Mouse (Mus musculus): Measurements from ENCODE around the gene Cuzd1. TPM values are rescaled to one million over a fixed set of nuclear protein-coding genes. Genes with fewer than 3 reads are reported as not detected.
A peak's percentile ranks its signal among the peaks of the same experiment; 100 is the strongest.

The Cuzd1 gene
- polyA plus RNA-seq, 1 experiment from 2014 or later = 0.05 TPM

DNA sequence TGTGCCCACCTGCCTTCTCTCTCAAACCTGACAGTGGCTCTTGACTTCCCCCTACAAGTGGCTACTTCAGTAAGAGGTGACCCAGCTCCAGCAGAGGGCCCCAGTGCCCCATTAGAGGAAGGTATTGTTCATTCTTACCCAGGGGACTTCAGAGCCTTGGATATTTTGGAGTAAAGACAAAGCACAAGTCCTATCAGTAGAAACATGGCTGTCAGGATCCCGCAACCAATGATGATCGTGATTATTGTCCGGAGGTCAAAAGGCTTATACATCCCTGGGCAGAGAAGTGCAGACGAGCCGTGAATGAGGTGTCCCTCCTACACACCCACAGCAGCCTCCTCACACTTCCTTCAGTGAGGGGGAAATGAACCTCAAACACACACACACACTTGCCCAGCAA is 5.0 kb upstream of the Cuzd1 start:
- TF ChIP-seq CTCF (IDR thresholded peaks at IDR 0.05; ENCODE audit: low read depth) = peak; percentile 19; the same call in 1 of the 2 replicates
- Histone ChIP-seq H3K9ac (ENCODE audit: low read depth, low read length) (no peak overlapping the region), H3K9me3 (ENCODE audit: control insufficient read depth) (no peaks in the 10 kb centered on the region), H3K36me3 (ENCODE audit: control insufficient read depth, insufficient read depth) (no peaks in the 10 kb centered on the region), H3K4me3 (ENCODE audit: low read depth, low read length) (no peak overlapping the region), H3K27ac (ENCODE audit: low read depth, low read length) (no peak overlapping the region), H3K4me2 (replicated peaks; ENCODE audit: low read depth) (no peak overlapping the region), H3K27me3 (replicated peaks; ENCODE audit: control insufficient read depth, insufficient read depth, low read length) (no peaks in the 10 kb centered on the region), H3K4me1 (replicated peaks; ENCODE audit: control insufficient read depth, insufficient read depth, low read length) (no peaks in the 10 kb centered on the region)
- WGBS = 79% methylated on average over 5 of the region's 5 CpGs
- ATAC-seq = no peak

DNA sequence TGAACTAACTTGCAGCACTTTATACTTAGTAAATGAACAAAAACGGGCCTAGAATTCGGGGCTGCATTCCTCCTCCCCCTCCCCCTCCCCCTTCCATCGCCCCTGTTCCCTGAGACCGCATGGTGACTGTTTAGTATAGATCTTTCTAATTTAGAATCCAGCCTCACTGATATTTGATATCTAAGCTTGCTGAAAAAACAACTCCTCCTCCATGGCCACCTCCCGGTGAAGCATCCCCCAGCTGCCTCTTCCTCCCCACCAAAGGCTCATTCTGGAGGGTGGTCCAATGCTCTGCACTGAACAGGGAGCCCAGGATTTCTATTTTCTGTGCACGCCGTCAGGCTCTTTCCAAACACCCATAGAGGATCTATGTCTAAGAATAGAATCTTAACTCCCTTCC is 3.8 kb downstream of the Cuzd1 start:
- Histone ChIP-seq H3K4me3 (ENCODE audit: low read depth, low read length) (no peak overlapping the region), H3K27me3 (replicated peaks; ENCODE audit: control insufficient read depth, insufficient read depth, low read length) (no peaks in the 10 kb centered on the region), H3K27ac (ENCODE audit: low read depth, low read length) (no peak overlapping the region), H3K4me1 (replicated peaks; ENCODE audit: control insufficient read depth, insufficient read depth, low read length) (no peaks in the 10 kb centered on the region), H3K9ac (ENCODE audit: low read depth, low read length) (no peak overlapping the region), H3K36me3 (ENCODE audit: control insufficient read depth, insufficient read depth) (no peaks in the 10 kb centered on the region), H3K9me3 (ENCODE audit: control insufficient read depth) (no peaks in the 10 kb centered on the region), H3K4me2 (replicated peaks; ENCODE audit: low read depth) (no peak overlapping the region)
- ATAC-seq = no peak
- 78% methylated on average over 6 of the region's 7 CpGs for WGBS
- no peak for TF ChIP-seq CTCF (IDR thresholded peaks at IDR 0.05; ENCODE audit: low read depth)

DNA sequence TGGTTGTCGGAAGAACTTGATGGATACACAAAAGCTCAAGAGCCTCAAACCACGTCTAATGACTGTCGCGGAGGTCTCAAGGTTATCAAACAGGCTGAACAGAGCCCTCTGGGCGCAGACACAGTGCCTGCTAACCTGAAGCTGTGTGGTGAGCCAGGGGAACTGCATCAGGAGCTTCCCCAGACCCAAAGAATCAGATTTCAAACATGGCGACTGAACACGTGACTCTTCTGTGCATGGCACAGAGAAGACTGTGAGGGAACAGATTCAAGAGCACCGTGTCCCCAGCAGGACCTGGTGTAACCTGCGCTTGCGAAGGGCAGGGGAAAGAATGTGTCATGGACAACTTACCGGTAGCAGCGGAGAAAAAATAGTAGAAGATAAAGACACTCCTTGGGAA is 4.5 kb downstream of the Cuzd1 start:
- WGBS = 64% methylated on average over 12 of the region's 12 CpGs
- H3K36me3 ChIP-seq (ENCODE audit: control insufficient read depth, insufficient read depth) = no peaks in the 10 kb centered on the region
- no peak for TF ChIP-seq CTCF (IDR thresholded peaks at IDR 0.05; ENCODE audit: low read depth)
- no peaks in the 10 kb centered on the region for H3K27me3 ChIP-seq (replicated peaks; ENCODE audit: control insufficient read depth, insufficient read depth, low read length)
- H3K4me3 ChIP-seq (ENCODE audit: low read depth, low read length) = no peak overlapping the region
- H3K9ac ChIP-seq (ENCODE audit: low read depth, low read length) = no peak overlapping the region
- no peak overlapping the region for H3K27ac ChIP-seq (ENCODE audit: low read depth, low read length)
- H3K4me1 ChIP-seq (replicated peaks; ENCODE audit: control insufficient read depth, insufficient read depth, low read length) = no peaks in the 10 kb centered on the region
- no peak overlapping the region for H3K4me2 ChIP-seq (replicated peaks; ENCODE audit: low read depth)
- ATAC-seq = no peak
- no peaks in the 10 kb centered on the region for H3K9me3 ChIP-seq (ENCODE audit: control insufficient read depth)

DNA sequence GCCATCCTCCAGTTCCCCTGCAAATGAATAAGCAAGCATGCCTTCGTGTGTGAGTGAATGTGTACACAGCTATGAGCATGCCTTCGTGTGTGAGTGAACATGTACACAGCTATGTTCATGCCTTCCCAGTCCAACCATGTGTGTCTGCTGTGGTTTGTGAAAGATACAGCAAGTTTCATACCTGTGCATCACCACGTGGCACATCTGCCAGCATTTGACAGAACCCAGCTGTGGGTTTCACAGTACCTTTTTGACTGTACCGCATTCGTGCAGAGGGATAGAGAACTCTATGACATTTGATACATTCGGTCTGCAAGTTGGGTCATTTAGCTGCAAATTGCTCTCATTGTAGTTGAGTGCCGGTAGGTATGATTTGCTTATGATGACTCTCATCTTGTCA is 7.6 kb downstream of the Cuzd1 start:
- H3K36me3 ChIP-seq (ENCODE audit: control insufficient read depth, insufficient read depth) = no peaks in the 10 kb centered on the region
- H3K4me2 ChIP-seq (replicated peaks; ENCODE audit: low read depth) = no peak overlapping the region
- 77% methylated on average over 7 of the region's 7 CpGs for WGBS
- H3K27ac ChIP-seq (ENCODE audit: low read depth, low read length) = no peak overlapping the region
- H3K9ac ChIP-seq (ENCODE audit: low read depth, low read length) = no peak overlapping the region
- ATAC-seq = no peak
- H3K4me1 ChIP-seq (replicated peaks; ENCODE audit: control insufficient read depth, insufficient read depth, low read length) = no peaks in the 10 kb centered on the region
- H3K9me3 ChIP-seq (ENCODE audit: control insufficient read depth) = no peaks in the 10 kb centered on the region
- H3K27me3 ChIP-seq (replicated peaks; ENCODE audit: control insufficient read depth, insufficient read depth, low read length) = no peaks in the 10 kb centered on the region
- no peak for TF ChIP-seq CTCF (IDR thresholded peaks at IDR 0.05; ENCODE audit: low read depth)
- no peak overlapping the region for H3K4me3 ChIP-seq (ENCODE audit: low read depth, low read length)

GRCm38 (mm10) chr7:131306733-131307132 is 15.4 kb downstream of the Cuzd1 start:
- no peaks in the 10 kb centered on the region for H3K9me3 ChIP-seq (ENCODE audit: control insufficient read depth)
- H3K4me2 ChIP-seq (replicated peaks; ENCODE audit: low read depth) = no peak overlapping the region
- no peak overlapping the region for H3K9ac ChIP-seq (ENCODE audit: low read depth, low read length)
- H3K4me3 ChIP-seq (ENCODE audit: low read depth, low read length) = no peak overlapping the region
- no peaks in the 10 kb centered on the region for H3K4me1 ChIP-seq (replicated peaks; ENCODE audit: control insufficient read depth, insufficient read depth, low read length)
- TF ChIP-seq CTCF (IDR thresholded peaks at IDR 0.05; ENCODE audit: low read depth) = no peak
- no peak overlapping the region for H3K27ac ChIP-seq (ENCODE audit: low read depth, low read length)
- no peaks in the 10 kb centered on the region for H3K27me3 ChIP-seq (replicated peaks; ENCODE audit: control insufficient read depth, insufficient read depth, low read length)
- no peaks in the 10 kb centered on the region for H3K36me3 ChIP-seq (ENCODE audit: control insufficient read depth, insufficient read depth)
- ATAC-seq = no peak
- 71% methylated on average over 5 of the region's 5 CpGs for WGBS

GRCm38 (mm10) chr7:131303340-131303739 is 18.8 kb downstream of the Cuzd1 start:
- Histone ChIP-seq H3K27me3 (replicated peaks; ENCODE audit: control insufficient read depth, insufficient read depth, low read length) (no peaks in the 10 kb centered on the region), H3K4me1 (replicated peaks; ENCODE audit: control insufficient read depth, insufficient read depth, low read length) (no peaks in the 10 kb centered on the region), H3K36me3 (ENCODE audit: control insufficient read depth, insufficient read depth) (no peaks in the 10 kb centered on the region), H3K9ac (ENCODE audit: low read depth, low read length) (no peak overlapping the region), H3K4me3 (ENCODE audit: low read depth, low read length) (no peak overlapping the region), H3K4me2 (replicated peaks; ENCODE audit: low read depth) (no peak overlapping the region), H3K9me3 (ENCODE audit: control insufficient read depth) (no peaks in the 10 kb centered on the region), H3K27ac (ENCODE audit: low read depth, low read length) (no peak overlapping the region)
- 51% methylated on average over 8 of the region's 8 CpGs for WGBS
- TF ChIP-seq CTCF (IDR thresholded peaks at IDR 0.05; ENCODE audit: low read depth) = no peak
- ATAC-seq = no peak

DNA sequence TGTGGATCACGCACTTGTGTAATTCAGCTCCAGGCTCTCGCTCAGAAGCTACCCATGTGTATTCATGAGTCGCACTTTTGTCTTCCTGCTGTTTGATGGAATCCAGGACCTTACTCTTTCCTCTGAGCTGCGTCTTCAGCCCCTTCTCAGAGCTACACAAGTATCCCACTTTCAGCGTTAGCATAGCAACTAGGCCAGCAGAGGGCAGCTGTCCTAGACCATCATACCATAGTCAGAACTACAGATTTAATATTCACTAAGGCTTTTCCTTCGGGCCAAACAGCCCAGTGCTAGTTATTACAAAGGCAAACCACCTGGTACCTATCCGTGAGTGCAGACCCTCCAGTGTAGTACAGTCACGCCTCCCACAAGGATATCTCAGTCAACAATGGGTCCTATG is 24.9 kb downstream of the Cuzd1 start:
- Histone ChIP-seq H3K27ac (ENCODE audit: low read depth, low read length) (no peak overlapping the region), H3K9ac (ENCODE audit: low read depth, low read length) (no peak overlapping the region), H3K4me3 (ENCODE audit: low read depth, low read length) (no peak overlapping the region), H3K27me3 (replicated peaks; ENCODE audit: control insufficient read depth, insufficient read depth, low read length) (no peaks in the 10 kb centered on the region), H3K4me1 (replicated peaks; ENCODE audit: control insufficient read depth, insufficient read depth, low read length) (no peaks in the 10 kb centered on the region), H3K9me3 (ENCODE audit: control insufficient read depth) (no peaks in the 10 kb centered on the region), H3K4me2 (replicated peaks; ENCODE audit: low read depth) (no peak overlapping the region), H3K36me3 (ENCODE audit: control insufficient read depth, insufficient read depth) (no peaks in the 10 kb centered on the region)
- no peak for ATAC-seq
- WGBS = 68% methylated on average over 8 of the region's 8 CpGs
- TF ChIP-seq CTCF (IDR thresholded peaks at IDR 0.05; ENCODE audit: low read depth) = peak; percentile 49
